Mouse (Mus musculus): ENCODE measurements at regions not wholly inside any gene's neighbourhood (a gene's known extent, or its start where the extent isn't known, plus 50 kb on each side); places are given as distances from the start of the nearest gene placed in this dataset.
"Not testable (repeated sequence)": the region's sequence is repeated elsewhere in the genome, so short reads cannot be mapped to it uniquely, and the experiment has no call there.

DNA sequence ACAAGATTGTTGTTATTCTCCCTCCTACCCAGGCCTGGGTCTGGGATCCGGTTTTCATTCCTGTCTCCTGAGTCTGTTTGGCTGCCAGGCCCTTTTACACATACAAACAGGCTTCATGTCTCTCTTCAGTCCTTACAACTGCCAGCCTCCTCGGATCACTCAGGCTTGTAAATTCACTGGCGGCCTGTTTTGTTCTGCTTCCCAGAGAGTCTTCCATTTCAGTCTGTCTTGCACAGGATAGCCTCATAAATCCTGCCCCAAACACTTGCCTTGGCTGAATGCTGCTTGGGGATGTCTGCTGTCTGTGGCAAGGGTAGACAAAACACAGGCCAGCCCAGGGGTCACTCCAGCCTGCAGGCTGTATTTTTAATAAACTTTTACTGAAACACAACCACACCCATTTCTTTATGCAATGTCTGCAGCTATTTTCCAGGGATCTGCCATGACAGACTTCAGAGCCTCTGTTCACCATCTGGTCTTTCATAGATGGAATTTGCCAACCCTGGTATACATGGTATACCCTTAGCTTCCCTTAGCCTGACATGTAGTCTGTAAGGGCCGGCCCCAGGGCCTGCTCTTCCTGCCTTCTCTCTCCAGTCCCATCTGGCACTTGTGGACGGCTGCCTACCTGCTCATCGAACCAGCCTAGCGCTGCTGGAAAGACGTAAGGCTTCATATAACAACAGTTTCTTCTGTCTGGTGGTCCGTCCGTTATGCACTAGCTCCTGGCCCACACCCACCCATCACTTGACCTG, 149.0 kb upstream of the Mocs1 start:
- peak; percentile 12 for DNase-seq (ENCODE audit: extremely low spot score)

DNA sequence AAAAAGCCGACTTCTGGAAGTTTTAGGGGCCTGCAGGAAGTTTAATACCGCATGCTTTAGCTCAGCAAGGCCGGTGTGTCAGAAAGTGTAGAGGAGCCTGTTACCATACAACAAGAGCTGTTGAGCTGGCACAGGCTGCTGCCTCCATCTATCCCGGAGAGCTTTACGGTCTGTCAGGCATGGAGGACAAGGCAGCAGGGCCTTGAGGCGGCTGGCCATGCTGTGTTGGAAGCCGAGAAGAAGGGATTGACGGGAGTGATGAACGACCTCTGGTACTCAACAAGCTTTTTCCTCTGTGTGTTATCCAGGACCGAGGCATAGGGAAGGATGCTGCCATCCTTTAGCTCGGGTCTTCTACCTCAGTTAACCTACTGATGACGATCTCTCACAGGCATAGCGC, 146.8 kb upstream of the Mocs1 start:
- DNase-seq (ENCODE audit: extremely low spot score) = no peak

DNA sequence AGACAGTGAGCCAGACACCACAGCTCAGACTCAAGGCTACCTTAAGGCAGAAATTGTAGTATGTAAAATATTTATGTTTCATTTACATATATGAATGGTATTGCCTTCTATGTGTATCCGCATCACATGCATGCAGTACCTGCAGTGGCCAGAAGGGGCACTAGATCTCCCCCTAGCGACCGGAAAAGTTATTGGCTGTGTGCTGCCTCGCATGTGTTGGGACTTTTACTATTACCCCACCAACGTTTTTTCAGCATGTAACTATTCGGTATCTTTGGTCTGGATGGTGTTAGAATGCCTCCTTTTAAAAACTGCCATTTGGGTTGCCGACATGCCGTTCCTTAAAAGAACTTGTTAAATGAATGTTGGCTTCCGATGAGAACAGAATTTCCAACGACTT, 145.7 kb upstream of the Mocs1 start:
- DNase-seq (ENCODE audit: extremely low spot score) = no peak

DNA sequence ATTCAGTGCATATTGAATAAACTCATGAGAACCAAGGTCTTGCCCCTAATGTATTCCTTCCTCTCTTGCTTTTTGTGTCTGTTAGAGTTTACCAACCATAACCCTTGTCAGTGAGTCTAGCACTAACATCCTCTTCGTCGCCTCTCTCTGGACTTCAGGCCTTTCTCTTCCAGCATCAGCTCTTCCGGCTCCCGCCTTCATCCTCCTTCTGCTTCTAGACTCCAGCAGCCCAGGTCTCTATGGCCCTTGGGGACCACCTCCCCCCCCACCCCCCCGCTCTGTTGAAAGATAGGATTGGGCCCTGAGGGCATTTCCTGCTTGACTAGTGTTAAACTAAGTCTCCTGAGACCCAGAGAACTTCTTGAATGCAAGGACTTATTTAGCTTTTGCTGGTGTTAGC, 144.7 kb upstream of the Mocs1 start:
- no peak for DNase-seq (ENCODE audit: extremely low spot score)

DNA sequence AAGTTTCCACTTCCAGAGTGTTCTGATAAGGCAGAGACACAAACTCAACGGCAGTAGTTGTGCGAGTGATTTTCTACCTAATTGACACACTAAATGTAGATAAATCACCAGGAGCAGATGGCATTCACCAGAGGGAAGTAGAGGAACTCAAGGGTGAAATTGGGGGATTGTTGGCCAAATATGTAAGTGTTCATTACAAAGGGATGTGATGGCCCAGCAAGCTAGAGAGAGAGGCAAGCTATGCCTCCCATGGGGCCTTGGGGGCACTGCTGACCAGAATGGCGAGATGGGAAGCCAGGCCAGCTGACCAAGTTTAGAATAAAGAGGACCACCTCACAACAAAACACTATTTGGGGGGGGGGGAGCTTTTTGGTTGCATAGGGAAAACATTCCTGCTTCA, 136.5 kb upstream of the Mocs1 start:
- DNase-seq (ENCODE audit: extremely low spot score) = no peak

GRCm38 (mm10) chr17:49304461-49304860, 123.7 kb upstream of the Mocs1 start:
- DNase-seq (ENCODE audit: extremely low spot score) = no peak

GRCm38 (mm10) chr17:49305116-49305515, 123.0 kb upstream of the Mocs1 start:
- no peak for DNase-seq (ENCODE audit: extremely low spot score)

- peak; percentile 62 for DNase-seq (ENCODE audit: extremely low spot score)
These were observed 119.1 kb upstream of the Mocs1 start for GRCm38 (mm10) chr17:49309079-49309478.

DNA sequence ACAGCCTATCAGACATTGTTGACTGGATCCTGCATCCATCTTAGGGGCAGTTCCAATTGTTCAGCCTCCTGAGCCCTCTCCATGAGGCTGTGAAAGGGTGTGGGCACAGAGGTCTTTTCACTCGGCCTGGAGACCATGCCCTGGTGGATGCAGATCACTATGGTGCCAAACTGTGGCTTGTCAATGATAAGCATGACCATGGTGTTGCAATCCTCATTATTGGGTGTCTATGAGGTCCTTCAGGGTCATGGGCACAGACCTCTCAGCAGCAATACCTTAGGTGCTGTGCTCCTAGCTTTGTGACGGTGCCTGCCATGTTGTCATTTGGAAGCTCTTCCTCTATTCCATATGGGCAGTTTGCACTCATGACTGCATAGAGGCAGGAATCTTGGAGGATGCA, 114.0 kb upstream of the Mocs1 start:
- no peak for DNase-seq (ENCODE audit: extremely low spot score)

DNA sequence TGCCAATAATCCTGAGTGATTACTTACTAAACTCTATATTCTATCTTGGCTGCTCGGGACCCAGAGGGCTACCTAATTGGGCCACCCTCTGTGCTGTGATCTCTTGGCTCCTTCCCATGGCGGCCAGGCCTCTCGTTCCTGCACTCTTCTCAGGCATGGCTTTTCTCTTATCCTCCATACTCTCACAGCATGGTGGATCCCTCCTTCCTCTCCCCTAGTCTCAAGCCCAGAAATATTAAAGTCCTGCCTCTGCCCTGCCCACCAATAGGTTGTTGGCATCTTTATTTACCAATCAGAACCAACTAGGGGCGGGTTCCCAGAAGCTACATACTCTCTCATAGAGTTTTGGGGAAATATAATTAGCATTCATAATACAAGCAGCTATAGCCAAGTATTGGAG, 100.6 kb upstream of the Mocs1 start:
- DNase-seq (ENCODE audit: extremely low spot score) = no peak

DNA sequence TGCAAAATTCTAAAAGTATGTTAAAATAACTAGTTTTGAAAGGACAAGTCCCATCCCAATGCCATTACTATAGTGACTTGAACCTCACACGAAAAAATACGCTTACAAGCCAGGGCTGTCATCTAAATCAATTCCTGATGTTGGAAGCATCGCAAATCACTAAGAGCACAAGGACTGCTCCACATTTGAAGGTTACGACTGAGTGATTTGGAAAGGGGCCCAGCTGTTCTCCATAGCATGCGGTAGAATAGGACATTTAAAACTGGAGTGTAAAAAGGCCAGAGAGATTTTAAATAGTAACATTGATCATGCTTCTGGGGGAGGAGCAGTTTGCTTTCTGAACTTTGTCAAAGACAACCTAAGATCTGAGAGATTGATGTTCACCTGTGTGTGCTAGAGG, 92.8 kb upstream of the Mocs1 start:
- DNase-seq (ENCODE audit: extremely low spot score) = no peak

GRCm38 (mm10) chr17:49337881-49338280, 90.3 kb upstream of the Mocs1 start:
- no peak for DNase-seq (ENCODE audit: extremely low spot score)

GRCm38 (mm10) chr17:49342636-49343035, 85.5 kb upstream of the Mocs1 start:
- DNase-seq (ENCODE audit: extremely low spot score) = no peak

GRCm38 (mm10) chr17:49346701-49347100, 81.5 kb upstream of the Mocs1 start:
- no peak for DNase-seq (ENCODE audit: extremely low spot score)

DNA sequence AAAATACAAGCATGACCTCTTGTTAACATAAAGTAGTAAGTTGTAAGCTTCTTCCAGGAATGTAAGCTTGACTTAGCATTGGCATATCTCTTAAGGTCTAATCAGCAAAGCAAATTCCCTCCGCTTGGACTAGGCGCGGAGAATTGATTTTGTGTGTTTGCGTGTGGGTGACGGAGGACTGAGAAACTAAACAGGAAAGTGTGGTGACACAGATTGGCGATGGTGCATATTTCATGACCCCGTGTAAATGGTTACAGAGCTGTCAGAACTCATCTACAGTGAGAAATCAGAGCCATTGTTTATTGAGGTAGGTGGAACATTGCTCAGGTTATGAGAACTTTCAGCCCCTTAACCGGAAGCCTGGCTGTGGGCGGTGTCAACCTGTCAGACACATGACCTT, 78.8 kb upstream of the Mocs1 start:
- DNase-seq (ENCODE audit: extremely low spot score) = no peak

GRCm38 (mm10) chr17:49359212-49359611, 69.0 kb upstream of the Mocs1 start:
- DNase-seq (ENCODE audit: extremely low spot score) = no peak

DNA sequence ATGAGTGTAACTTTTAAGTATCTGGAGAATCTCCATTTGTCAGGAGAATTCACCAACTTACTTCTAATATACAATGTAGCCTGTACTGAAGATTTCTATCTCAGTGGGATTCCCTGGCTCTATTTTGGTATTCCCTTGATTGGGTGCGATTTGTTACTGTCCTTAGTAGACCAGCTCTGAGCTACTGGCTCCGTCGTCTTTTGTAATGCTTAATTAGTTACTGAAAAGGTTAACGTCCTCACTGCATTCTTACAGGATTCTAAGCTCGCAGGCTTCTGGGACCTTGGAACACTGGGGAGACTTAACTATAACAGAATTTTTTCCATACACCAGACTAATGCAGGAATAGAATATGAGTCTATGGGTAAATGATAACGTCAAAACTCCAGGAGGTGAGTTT, 67.9 kb upstream of the Mocs1 start:
- DNase-seq (ENCODE audit: extremely low spot score) = not testable (repeated sequence)

- no peak for DNase-seq (ENCODE audit: extremely low spot score)
These were observed 60.4 kb upstream of the Mocs1 start for GRCm38 (mm10) chr17:49367791-49368190.

- no peak for DNase-seq (ENCODE audit: extremely low spot score)
These were observed 59.5 kb upstream of the Mocs1 start for GRCm38 (mm10) chr17:49368476-49369269.

DNA sequence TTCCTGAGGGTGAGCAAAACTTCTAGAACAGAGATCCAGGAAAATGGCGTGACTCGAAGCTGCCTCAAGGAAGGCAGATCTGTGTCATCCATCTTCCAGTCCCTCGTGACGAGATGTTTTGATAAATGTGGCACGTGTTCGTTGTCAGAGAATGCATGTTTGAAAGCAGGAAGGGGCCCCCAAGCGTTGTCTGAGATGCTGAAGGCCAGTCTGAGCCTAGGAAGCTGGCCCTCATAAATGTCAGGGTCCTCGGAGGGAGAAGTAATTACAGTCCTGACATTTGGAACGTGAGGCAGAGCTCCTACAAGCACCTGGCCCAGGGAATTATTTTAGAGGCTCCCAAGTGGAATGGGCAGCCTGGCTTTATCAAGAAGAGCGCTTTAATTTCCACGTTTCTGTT, 50.5 kb upstream of the Mocs1 start:
- DNase-seq (ENCODE audit: extremely low spot score) = no peak
